Mouse (Mus musculus) stomach, postnatal 0 days (tissue): ENCODE data around the gene Mib2.
A peak's percentile ranks its signal among the peaks of the same experiment; 100 is the strongest.

Source experiments
- CTCF ChIP-seq: IDR thresholded peaks from 2 replicates; pipeline ENCODE4 v1.5.1; 2016; ENCODE audit warnings: antibody characterized with exemption, low read depth, mild to moderate bottlenecking, moderate library complexity
- EP300 ChIP-seq: optimal IDR thresholded peaks from 2 replicates; pipeline ENCODE3; 2016; ENCODE audit warnings: antibody characterized with exemption

- TF ChIP-seq CTCF (no peak), EP300 (peak; percentile 20)
These were observed 36.0 kb upstream of the Mib2 start, which contains the start of gene Ssu72 for GRCm38 (mm10) chr4:155704721-155705591.
